Mouse (Mus musculus): ENCODE data around the gene Mgst2. TPM values are rescaled to one million over a fixed set of nuclear protein-coding genes. Genes with fewer than 3 reads are reported as not detected.

Mgst2 gene
- polyA plus RNA-seq, 1 experiment from 2014 or later, result not detected

GRCm38 (mm10) chr3:51729109-51729918 is 69.2 kb downstream of the Mgst2 start:
- DNase-seq (ENCODE audit: low spot score) (no peak), ATAC-seq (peak; percentile 60; the same call in 1 of the 2 replicates)
- no peak overlapping the region for H3K27ac ChIP-seq (ENCODE audit: low read depth, low read length)
- no peaks in the 10 kb centered on the region for H3K9me3 ChIP-seq (replicated peaks; ENCODE audit: control insufficient read depth, low read length)
- H3K4me3 ChIP-seq (ENCODE audit: low read depth, low read length), result no peak overlapping the region
- H3K4me1 ChIP-seq (ENCODE audit: control insufficient read depth, insufficient read depth, low read length), result peaks cover 8% of the 10 kb centered on the region; the same call in 1 of the 2 replicates
- no peaks in the 10 kb centered on the region for H3K36me3 ChIP-seq (ENCODE audit: control insufficient read depth, insufficient read depth, low read length)
- WGBS, result 49% methylated on average over 14 of the region's 14 CpGs
- no peak overlapping the region for H3K4me2 ChIP-seq (ENCODE audit: low read length)
- H3K9ac ChIP-seq (ENCODE audit: low read length), result no peak overlapping the region
- H3K27me3 ChIP-seq (replicated peaks; ENCODE audit: control insufficient read depth, insufficient read depth, low read length), result no peaks in the 10 kb centered on the region

GRCm38 (mm10) chr3:51730662-51731061 is 70.5 kb downstream of the Mgst2 start:
- Histone ChIP-seq H3K4me2 (ENCODE audit: low read length) (no peak overlapping the region), H3K9me3 (replicated peaks; ENCODE audit: control insufficient read depth, low read length) (no peaks in the 10 kb centered on the region), H3K4me1 (ENCODE audit: control insufficient read depth, insufficient read depth, low read length) (peaks cover 8% of the 10 kb centered on the region; the same call in 1 of the 2 replicates), H3K4me3 (ENCODE audit: low read depth, low read length) (no peak overlapping the region), H3K36me3 (ENCODE audit: control insufficient read depth, insufficient read depth, low read length) (no peaks in the 10 kb centered on the region), H3K27ac (ENCODE audit: low read depth, low read length) (no peak overlapping the region), H3K27me3 (replicated peaks; ENCODE audit: control insufficient read depth, insufficient read depth, low read length) (no peaks in the 10 kb centered on the region), H3K9ac (ENCODE audit: low read length) (no peak overlapping the region)
- DNase-seq (ENCODE audit: low spot score) (no peak), ATAC-seq (no peak)
- WGBS, result 91% methylated on average over 7 of the region's 7 CpGs

GRCm38 (mm10) chr3:51731949-51732636 is 71.9 kb downstream of the Mgst2 start:
- ATAC-seq (no peak), DNase-seq (ENCODE audit: low spot score) (no peak)
- no peaks in the 10 kb centered on the region for H3K9me3 ChIP-seq (replicated peaks; ENCODE audit: control insufficient read depth, low read length)
- H3K9ac ChIP-seq (ENCODE audit: low read length), result no peak overlapping the region
- no peaks in the 10 kb centered on the region for H3K36me3 ChIP-seq (ENCODE audit: control insufficient read depth, insufficient read depth, low read length)
- no peak overlapping the region for H3K4me2 ChIP-seq (ENCODE audit: low read length)
- peaks cover 8% of the 10 kb centered on the region; the same call in 1 of the 2 replicates for H3K4me1 ChIP-seq (ENCODE audit: control insufficient read depth, insufficient read depth, low read length)
- H3K27ac ChIP-seq (ENCODE audit: low read depth, low read length), result no peak overlapping the region
- 82% methylated on average over 16 of the region's 16 CpGs for WGBS
- no peaks in the 10 kb centered on the region for H3K27me3 ChIP-seq (replicated peaks; ENCODE audit: control insufficient read depth, insufficient read depth, low read length)
- no peak overlapping the region for H3K4me3 ChIP-seq (ENCODE audit: low read depth, low read length)

Other genes starting within 250 kb of the Mgst2 start
- 26.6 and 37.4 TPM in 2 replicates for gene Naa15, start 245.2 kb upstream of the Mgst2 start, polyA plus RNA-seq (2014; fragmentation: Nextera tagmentation; extraction: Ambion mirVana)
- 20.4 and 26.6 TPM in 2 replicates for gene Rab33b, start 176.4 kb upstream of the Mgst2 start, polyA plus RNA-seq (2014; fragmentation: Nextera tagmentation; extraction: Ambion mirVana)
- gene Setd7, start 99.5 kb upstream of the Mgst2 start, polyA plus RNA-seq (2014; fragmentation: Nextera tagmentation; extraction: Ambion mirVana), result 3.7 and 5.2 TPM in 2 replicates